Mouse (Mus musculus) MEL (cell line): ENCODE data around the gene Cdk14.

Source experiments
- CHD2 ChIP-seq: IDR thresholded peaks from 2 replicates; pipeline ENCODE4 v1.6.1; 2011; ENCODE audit warnings: low read length, improper control_type of control experiment
- CTCF ChIP-seq, 3 experiments: IDR thresholded peaks in 2 of 3; conservative IDR thresholded peaks in 1 of 3; 2 replicates each; pipeline ENCODE4 v1.5.1; 2011 to 2012; ENCODE audit warnings: low read length in 3 of 3, low read depth in 2 of 3, mild to moderate bottlenecking in 2 of 3, improper control_type of control experiment in 1 of 3, inconsistent platforms in 1 of 3, mixed read lengths in 1 of 3, moderate library complexity in 1 of 3; ENCODE audit not compliant: control insufficient read depth in 1 of 3, insufficient read depth in 1 of 3, poor library complexity in 1 of 3, severe bottlenecking in 1 of 3
- EP300 ChIP-seq, 2 experiments: IDR thresholded peaks; 2 replicates each; pipeline ENCODE4 v1.6.1; 2011; ENCODE audit warnings: improper control_type of control experiment in 2 of 2, low read length in 2 of 2, low read depth in 1 of 2, mild to moderate bottlenecking in 1 of 2
- HCFC1 ChIP-seq: IDR thresholded peaks from 2 replicates; pipeline ENCODE4 v1.6.1; 2012; ENCODE audit warnings: low read depth, mild to moderate bottlenecking, inconsistent platforms, low read length, improper control_type of control experiment, moderate library complexity
- TBP ChIP-seq: IDR thresholded peaks from 2 replicates; pipeline ENCODE4 v1.8.0; 2011; ENCODE audit warnings: low read depth, low read length, improper control_type of control experiment
- TCF12 ChIP-seq: IDR thresholded peaks from 2 replicates; pipeline ENCODE4 v1.6.1; 2014; ENCODE audit warnings: low read depth, mild to moderate bottlenecking, inconsistent platforms, low read length, improper control_type of control experiment, moderate library complexity
- UBTF ChIP-seq: IDR thresholded peaks from 2 replicates; pipeline ENCODE4 v1.6.1; 2012; ENCODE audit warnings: low read depth, mild to moderate bottlenecking, inconsistent platforms, low read length, improper control_type of control experiment, moderate library complexity, borderline replicate concordance; ENCODE audit not compliant: insufficient read depth
- ZNF384 ChIP-seq: IDR thresholded peaks from 2 replicates; pipeline ENCODE4 v1.6.1; 2012; ENCODE audit warnings: low read depth, mild to moderate bottlenecking, inconsistent platforms, low read length, improper control_type of control experiment

GRCm38 (mm10) chr5:5134143-5134904 lies 285.8 kb downstream of the Cdk14 start:
- no peak for TF ChIP-seq TCF12
- no peak for TF ChIP-seq ZNF384
- no peak for TF ChIP-seq CTCF (IDR thresholded peaks at IDR 0.05 in 2 of 3, conservative IDR thresholded peaks at IDR 0.05 in 1 of 3; ENCODE audit: control insufficient read depth in 1 of 3, insufficient read depth in 1 of 3, low read depth in 2 of 3, low read length in 3 of 3, poor library complexity in 1 of 3, severe bottlenecking in 1 of 3)
- TF ChIP-seq EP300 (IDR thresholded peaks at IDR 0.05; ENCODE audit: low read depth in 1 of 2, low read length in 2 of 2), result no peak
- TF ChIP-seq HCFC1, result no peak
- TF ChIP-seq UBTF, result no peak
- no peak for TF ChIP-seq TBP
- TF ChIP-seq CHD2, result no peak
